Mouse (Mus musculus) urinary bladder, postnatal 14 days (tissue): ENCODE data around the gene Gm28038.

Experiments
- DNase-seq: peaks from one replicate; pipeline ENCODE4 v3.0.0; 2021; ENCODE audit warnings: low spot score

Gene Gm28038

DNA sequence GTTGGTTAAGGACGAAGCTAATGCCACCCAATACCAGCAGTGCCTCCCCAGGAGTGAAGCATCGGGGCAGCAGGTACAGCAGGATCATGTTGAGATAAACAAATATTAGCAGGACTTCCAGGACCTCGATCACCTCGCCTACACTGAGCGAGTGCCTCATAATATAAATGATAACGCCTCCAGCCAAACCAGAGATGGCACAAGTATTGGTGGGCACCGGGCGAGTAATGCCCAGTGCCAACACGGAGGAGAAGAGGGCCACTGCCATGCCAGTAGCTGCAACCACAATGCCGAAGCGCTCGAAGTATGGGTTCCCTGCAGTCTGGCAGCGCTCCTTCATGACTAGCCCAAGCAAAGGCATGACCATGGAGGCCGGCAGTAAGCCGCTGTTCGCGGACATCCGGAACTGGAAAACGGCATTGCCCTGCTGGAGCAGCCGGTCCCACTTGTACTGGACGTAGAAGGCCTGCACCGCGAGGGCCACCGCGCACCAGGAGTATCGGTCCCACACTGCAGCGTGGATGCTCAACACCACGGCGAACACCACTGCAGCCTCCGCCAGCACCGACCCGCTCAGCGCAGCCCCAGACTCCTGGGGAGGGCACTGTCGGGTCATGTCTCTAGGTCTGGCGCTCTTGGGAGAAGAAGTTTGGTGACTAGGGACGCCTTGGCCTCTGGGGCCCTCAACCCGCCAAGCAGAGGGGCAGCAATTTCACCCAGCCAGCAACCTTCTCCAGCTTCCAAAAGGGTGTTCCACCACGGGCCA is 4.8 kb downstream of the Gm28038 start:
- DNase-seq = no peak

DNA sequence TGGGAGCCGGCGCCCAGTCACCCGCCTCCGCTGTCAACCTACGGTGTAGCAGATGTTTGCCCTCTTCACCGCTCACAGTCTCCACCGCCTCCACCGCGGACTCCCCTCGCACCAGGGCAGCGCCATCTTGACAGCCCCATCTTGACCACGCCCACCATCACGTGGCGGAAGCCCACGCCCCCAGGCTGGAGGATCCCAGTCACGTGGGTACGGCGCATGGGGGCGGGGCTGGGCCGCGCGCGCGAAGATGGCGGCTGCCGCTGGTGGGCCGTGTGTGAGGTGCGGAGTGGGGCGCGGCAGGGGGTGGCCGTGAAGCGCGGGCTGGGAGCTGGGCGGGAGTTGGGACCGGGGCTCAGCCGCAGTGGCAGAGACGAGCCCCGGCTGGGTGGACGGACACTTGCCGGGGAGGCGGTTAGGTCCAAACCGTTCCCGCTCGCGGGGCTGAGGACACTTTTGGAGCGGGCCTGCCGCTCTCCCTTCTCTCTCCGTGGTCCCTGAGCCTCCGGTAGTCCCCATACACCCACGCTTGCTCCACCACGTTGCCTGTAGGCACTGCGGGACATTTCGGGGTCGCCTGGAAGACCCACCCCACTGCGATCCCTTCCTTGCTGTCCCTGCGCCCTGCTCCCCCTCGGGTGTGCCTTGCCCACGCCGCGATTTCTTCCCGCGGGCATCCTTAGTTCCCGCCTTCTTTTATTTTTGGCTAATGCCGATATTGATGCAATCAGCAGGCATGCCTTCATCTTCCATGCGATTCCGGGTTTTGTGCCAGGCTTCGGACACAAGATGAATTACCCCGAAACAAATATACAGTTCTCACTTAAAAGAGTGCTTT is 5.6 kb downstream of the Gm28038 start, which contains the start of the genes Dolk and Nup188:
TSS of gene Dolk (minus strand) at position 143 of the 835 bp plus-strand sequence.
TSS of gene Nup188 (plus strand) at position 206 of the 835 bp plus-strand sequence.
- peak; percentile 98 for DNase-seq

DNA sequence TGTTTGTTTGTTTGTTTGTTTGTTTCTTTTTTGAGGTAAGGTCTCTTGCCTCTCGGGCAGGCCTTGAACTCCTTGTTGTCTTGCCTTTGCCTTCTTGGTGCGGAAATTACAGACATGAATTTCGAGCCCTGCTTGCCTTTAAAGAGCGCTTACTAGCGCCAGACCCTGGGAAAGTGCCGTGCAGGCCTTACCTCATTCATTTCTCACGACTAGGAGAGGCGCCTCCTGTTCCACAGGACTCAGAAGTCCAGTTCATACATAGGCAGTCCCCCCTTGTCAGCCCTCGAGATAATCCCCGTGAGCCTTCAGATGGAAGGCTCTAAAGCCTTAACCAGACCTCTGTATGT is 6.2 kb downstream of the Gm28038 start:
- DNase-seq = no peak

DNA sequence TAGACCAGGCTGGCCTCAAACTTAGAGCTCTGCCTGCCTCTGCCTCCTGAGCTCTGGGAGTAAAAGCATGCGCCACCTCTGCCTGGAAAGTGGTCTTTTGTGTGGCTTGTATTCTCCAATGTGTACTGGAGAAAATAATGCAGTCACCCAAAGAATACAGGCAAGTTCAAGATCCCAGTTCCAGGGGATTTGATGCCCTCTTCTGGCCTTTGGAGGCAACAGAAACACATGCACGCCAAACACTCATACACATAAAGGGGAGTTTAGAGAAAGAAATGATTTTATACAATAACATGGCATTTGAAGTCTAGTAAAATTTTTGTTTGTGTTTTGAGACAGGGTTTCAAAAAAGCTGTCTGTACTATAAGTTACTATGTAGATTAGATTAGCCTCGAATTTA is 18.7 kb downstream of the Gm28038 start:
- DNase-seq = no peak

DNA sequence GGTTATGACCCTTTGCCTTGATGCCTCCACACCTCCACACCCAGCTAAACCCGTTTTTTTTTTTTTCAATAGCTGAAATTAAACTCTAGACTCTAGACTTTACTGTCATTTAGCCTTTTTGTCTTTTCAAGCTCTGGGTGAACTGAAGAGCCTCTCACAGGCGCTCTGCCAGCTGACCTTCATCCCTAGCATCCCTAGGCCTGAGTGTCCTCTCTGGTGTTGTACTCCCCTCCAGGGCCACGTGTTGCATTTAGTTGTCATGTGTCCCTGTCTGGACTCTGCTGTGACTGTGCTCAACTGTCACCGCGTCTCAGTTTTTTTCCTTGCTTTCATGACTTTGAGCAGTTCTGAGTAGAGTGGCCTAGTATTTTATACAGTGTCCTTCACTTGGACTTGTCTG is 19.1 kb downstream of the Gm28038 start:
- no peak for DNase-seq

DNA sequence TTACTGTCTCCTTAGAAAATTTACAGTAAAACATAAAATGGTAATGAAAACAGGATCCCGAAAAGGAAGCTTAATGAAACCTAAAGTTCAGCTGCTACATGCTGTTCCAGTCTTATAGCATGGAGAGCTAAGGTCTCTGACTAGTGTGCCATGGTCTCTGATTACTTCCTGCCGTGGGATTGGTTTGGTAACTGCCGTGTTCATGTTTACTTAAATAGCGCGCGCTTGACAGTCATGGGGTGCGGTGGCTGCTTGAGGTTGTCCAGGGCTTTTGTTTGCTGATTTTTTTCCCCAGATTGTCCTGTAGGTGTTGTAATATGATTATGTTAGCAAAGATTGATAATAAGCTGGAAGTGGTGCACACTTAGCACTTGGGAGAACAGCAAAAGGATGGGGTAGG is 25.2 kb downstream of the Gm28038 start:
- no peak for DNase-seq

DNA sequence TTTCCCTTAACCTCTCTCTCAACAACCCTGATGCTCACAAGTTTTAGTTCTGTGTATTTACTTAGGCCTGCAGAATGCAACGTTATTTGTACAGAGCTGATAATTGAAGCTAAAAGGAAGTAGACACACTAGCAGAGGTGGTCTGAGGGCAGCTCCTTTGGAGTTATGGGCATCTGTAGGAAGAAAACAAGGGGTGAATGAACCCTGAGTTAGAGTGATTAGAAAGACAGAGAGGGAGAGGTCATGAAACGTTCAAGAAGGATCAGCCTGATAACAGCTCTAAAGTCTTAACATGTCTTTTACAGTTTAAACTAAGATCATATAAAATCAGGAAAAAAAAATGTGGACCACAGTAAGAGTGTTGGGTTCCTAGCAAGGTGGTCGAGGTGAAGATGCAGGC is 28.5 kb downstream of the Gm28038 start:
- no peak for DNase-seq

DNA sequence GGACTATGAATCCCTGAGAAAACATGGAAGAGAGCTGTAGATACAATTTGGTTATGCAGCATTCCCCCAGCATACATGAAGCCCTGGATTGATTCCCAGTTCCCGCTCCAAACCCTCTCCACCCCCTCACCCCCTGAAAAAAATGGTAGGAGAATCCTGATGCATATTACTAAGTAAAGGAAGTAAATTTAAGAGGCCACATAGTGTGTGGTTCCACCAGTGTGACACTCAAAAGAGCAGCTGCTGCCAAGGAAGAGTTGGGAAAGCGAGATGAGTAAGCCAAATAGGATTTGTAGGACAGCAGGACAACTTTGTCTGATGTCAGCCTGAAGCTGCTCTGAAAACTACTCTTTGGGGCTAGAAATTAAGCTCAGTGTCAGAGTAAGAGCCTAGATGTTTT is 30.6 kb downstream of the Gm28038 start:
- DNase-seq = no peak

DNA sequence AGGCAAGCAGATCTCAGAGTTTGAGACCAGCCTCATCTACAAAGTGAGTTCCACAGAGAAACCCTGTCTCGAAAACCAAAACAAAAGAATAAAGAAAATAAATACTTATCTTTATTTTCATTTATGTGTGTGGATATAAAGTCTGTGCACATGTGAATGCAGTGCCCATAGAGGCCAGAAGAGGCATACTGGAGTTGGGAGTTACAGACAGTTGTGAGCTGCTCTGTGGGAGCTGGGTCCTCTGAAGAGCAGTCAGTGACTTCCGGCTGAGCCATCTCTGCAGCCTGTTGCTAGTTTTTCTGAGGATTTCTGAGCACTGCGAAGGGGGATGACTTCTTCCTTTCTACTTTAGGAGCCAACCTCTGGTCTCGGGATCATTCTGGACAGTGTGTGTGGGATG is 35.3 kb downstream of the Gm28038 start:
- DNase-seq = no peak

DNA sequence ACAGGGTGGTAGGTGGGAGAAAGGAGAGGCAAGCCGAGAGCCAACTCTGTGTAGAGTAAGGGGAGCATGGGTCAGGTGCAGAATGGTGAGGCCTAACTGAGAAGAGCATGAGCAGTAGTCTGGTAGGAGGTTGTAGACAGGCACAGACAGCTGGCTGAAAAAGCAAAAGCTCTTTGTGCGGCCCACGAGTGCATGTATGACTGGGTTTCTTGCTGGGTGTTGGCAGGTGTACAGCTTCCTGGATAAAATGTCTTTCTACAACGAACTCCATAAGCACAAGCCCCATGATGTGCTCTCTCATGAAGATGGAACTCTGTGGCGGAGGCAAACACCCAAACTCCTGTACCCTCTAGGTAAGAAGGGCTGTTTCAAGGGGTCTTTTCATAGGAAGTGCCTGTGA is 36.1 kb downstream of the Gm28038 start:
- DNase-seq = no peak

DNA sequence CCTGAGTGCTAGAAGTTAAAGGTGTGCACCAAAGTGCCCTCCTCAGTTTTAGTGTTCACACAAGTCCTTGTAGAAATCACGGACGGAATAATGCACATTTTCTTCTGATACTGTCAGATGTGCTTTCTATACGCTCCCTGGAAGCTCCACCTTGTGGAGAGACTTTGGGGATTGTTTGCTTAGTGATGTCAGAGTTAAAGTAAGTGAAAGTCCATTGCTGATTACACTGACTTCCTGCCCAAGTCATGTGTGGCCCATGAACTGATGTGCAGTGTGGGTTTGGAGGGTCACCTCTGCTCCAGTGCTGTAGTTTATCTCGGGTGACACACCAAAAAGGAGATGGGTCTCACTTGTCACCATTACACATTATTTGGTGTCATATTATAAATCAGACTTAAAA is 38.4 kb downstream of the Gm28038 start:
- DNase-seq = no peak

DNA sequence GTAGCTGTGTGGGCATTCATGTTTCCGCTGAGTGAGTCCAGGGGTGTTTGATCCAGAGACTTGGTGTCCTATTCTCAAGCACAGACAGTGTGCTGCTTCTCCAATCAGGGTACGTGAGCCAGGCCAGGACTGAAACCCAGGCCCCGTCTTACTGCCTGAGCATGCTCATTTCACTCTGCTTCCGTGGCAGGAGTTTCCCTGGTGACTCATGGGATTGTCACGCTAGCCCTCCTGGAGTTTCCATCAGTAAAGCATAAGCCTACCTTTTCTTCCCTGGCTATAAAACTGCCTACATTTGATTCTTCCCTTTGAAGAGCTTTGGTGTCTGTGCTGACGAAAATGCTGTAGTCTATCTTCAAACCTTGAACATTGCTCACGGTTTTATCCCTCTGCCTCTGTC is 42.3 kb downstream of the Gm28038 start:
- no peak for DNase-seq

DNA sequence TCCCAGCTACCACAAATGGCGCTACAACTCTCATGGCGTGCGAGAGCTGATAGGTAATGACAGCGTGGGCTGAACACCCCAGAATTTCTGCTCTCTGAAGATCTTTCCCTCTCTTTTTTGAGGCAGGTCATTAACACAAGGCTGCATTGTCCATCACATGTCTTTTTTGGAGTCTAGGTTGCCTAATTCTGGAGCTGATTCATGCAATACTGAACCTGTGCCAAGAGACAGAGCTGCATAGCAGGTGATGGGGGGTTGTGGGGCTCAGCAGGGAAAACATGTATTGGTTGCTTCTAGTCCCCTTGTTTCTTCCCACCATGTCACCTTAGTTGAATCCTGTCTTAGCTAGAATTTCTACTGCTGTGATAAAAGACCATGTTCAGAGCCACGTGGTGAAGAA is 44.5 kb downstream of the Gm28038 start:
- no peak for DNase-seq

DNA sequence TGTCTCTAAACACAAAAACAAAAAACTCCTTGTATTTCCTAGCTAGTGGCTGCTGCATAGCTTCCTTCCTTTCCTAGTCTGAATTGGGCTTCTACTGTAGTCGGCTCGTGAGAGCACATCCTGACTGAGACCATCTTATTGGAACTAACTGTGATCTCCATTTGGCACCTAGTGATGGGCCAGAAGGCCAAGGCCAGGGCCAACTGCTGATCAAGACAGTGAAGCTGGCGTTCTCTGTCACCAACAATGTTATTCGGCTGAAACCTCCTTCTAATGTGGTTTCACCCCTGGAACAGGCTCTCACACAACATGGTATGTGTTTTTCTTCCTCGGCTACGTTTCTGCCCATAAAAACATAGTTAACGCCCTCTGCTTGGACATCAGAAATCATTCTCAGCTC is 46.4 kb downstream of the Gm28038 start:
- DNase-seq = no peak

DNA sequence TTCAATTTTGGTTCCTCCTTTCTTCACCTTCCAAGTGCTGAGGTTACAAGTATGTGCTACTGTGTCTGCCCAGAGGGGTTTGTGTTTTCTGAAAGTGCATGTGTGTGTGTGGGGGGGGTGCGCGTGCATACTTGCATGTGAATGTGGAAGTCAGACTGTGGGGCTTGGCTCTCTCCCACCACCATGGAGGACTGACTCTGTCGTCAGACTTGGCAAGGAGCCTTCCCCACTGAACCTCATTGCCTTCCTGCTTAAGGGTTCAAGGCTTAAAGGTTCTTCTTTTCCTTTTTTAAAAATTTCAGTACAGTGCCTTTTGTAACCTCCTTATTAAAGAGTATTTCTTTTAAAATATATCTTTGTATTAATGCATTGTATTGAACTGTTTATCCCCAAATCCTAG is 47.9 kb downstream of the Gm28038 start:
- DNase-seq = no peak

DNA sequence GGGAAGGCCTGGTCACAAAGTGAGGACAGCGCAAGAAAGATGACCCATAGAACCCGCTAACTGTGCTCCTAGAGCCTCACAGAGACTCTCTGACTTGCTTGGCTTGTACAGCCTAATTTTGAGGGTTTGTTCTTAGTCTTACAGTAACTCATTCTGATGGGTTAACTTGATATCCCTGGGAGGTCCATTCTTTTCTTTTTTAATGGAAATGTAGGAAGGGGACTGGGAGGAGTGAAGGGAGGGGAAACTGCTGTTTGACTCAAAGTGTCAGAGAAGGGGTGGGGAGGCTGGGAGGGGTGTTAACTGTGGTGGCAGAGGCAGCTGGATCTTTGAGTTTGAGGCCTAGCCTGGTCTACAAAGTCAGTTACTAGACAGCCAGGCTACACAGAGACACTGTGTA is 54.5 kb downstream of the Gm28038 start:
- no peak for DNase-seq

DNA sequence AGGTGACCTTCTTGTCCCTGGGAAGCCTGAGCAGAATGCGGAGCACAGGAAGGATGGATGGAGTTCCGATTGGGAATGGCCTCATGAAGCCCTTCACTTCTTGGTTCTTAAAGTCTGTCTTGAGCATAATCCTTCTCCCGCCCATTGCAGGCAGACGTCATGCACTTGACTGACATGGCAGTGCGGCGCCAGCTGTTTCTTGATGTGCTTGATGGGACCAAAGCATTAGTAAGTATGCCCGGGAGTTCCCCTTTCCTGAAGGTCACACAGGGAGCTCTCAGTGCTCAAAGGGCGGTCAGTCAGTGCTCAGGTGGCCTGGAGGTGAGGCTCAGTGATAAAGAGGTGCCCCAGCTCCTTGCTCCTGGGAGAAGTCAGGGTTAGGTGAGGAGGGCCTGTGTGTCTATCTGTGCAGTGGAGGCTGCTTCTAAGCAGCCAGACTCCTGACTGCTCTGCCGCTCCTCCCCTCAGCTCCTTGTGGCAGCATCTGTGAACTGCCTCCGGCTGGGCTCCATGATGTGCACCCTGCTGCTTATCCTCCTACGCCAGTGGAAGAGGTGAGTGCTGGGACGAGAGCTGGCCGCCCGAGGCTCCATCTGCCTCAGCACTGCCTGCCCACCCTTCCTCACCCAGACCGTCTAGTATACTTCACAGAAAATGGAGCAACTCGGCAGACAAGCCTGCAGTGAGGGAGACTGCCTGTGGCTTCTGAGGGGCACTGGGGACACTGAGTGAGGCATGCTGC is 55.5 kb downstream of the Gm28038 start:
- DNase-seq = no peak

DNA sequence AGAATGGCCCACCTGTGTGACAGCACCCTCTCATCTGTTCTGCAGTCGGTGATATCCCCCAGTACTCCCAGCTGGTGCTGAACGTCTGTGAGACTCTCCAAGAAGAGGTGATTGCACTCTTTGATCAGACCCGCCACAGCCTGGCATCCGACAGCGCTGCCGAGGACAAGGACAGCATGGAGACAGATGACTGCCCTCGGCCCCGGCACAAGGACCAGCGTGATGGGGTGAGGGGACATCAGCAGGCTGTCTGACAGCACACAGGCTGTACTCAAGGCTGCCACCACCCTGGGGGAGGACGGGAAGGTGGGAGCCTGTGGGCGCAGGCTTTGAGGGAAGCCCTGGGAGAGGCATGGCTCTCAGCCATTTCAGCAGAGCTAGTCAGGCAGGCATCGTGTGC is 56.3 kb downstream of the Gm28038 start:
- no peak for DNase-seq

DNA sequence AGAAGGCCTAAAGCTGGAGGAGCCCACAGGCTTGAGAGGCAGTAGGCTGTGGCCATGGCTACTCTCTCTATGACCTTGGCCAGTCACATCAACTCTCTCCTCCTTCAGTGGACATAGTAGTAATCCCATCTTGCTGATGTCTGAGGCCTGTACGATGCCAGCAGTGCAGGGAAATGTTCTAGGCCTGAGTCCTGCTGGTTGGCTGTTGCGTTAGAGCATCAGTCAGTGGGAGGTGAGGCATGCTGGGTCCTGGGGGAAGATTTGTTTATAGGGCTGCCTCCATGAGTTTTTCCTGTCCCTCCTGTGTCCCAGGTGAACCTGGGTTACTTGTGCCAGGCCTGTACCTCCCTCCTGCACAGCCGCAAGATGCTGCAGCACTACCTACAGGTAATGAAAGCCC is 61.2 kb downstream of the Gm28038 start:
- DNase-seq = no peak

DNA sequence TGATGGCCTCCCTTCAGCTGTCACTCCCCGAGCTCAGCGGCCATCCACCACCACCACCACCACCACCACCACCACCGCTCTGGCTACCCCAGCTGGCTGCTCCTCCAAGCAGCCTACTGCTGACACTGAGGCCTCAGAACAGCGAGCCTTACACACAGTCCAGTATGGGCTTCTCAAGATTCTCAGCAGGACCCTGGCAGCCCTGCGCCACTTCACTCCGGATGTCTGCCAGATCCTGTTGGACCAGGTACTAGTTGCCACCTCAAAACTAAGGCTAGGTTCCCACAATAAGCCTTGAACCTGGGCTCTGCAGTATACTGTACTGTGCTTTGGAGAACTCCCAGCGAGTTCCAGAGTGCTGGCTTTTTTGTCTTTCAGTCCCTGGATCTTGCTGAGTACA is 61.7 kb downstream of the Gm28038 start:
- no peak for DNase-seq

DNA sequence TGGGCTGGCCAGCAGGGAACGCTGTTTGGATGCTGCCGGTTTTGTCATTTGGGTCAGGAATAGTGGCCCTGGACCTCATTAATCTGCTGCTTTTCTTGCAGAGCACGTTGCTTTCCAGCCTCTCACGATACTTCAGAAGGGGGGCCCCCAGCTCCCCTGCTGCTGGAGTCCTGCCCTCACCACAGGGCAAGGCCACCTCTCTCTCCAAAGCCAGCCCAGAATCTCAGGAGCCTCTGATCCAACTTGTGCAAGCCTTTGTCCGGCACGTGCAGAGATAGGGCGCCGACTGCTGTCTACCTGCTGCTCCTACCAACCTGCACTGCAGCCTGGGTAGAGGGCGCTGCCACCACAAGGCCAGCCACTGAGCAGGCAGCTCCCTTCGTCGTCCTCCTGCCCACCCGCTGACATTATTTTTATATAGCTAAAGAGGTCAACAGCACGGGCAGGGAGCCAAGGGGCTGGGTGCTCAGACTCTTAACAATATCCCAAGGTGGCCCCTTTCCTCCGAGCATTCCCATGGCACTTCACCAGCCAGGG is 62.8 kb downstream of the Gm28038 start:
- peak; percentile 29 for DNase-seq

DNA sequence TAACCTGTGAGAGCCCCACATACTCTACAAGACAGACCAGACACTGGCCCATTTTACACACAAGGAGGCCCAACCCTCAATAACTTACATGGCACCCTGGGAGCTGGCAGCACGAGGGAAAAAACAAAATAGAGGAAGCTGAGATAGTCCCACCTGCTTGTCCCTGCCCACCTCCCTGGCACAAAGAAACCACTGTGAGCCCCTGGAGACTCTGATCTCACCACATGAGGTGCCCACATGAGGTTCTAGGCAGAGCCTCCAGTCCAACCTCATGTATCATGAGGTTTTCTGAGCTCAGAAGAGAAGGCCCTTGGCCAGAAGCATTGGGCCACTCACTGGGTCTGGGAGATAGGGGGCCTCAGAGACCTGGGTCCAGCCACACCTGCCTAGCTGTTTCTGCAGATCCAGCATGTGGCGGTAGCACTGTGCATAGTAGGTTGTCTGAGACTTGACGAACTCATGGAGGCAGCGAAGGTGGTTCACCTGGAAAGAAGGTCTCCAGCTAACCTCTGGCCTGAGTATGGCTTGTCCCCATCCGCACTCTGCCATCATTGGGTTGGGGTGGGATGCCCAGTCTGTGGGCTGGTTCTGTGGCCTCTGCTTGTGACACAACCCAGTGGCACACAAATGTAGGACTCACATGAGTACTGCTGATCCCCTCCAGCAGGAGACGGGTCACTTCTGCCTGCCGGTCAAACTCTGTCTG is 65.3 kb downstream of the Gm28038 start:
- no peak for DNase-seq
